In the genomic region with DNA sequence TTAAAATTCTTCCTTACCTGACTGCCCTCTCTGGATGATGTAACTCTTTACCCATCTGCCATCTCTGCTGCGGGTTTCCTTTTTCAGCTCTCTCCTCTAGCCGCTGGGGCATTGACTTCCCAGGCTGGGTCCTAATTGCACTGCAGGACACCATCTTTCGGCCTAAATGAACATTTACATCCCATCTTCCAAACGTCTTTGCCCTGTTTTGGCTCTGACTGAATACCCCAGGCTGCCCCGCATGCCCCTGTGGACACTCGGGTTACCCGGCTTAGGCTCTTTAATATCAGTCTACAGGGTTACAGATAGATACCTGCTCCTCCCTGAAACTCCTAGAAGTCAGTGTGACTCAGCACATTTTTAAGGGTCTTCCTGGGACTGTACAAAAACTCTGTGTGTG, we compare ENCODE assay signal across 19 mouse cellular contexts.
DNase-seq lines count a peak whose midpoint lies in the region; ATAC-seq lines count a peak whose summit lies in the region.
"Had no signal": no experiment of that assay in that cellular context is flagged by ENCODE, and none has a peak within 500 bp of the region (broad histone marks: within the 10 kb centered on the region; RNA-seq: fewer than 3 reads in every experiment).

No protein-coding gene starts in this region.

- ATAC-seq in heart, embryonic 13.5 days (ENCODE audit: extremely low read depth, insufficient number of reproducible peaks, low FRiP score, low TSS enrichment): no peak
- ATAC-seq in neural tube, embryonic 11.5 days (ENCODE audit: insufficient read depth, low FRiP score, low TSS enrichment): no peak
- no peak for ATAC-seq in neural tube, embryonic 15.5 days (ENCODE audit: low FRiP score)
- no peak for ATAC-seq in hindbrain, embryonic 13.5 days (ENCODE audit: low FRiP score)
- ATAC-seq: forebrain, embryonic 16.5 days; inflammation-experienced regulatory T-cells, adult 6 months; liver, postnatal 0 days had no signal

- peaks cover 44% of the 10 kb centered on the region for H3K4me1 ChIP-seq in heart, embryonic 13.5 days
- H3K4me1 ChIP-seq in neural tube, embryonic 11.5 days (ENCODE audit: control insufficient read depth, insufficient read depth, low read length): peaks cover 40% of the 10 kb centered on the region
- H3K4me1 ChIP-seq in neural tube, embryonic 15.5 days: peaks cover 43% of the 10 kb centered on the region
- peaks cover 53% of the 10 kb centered on the region for H3K4me1 ChIP-seq in hindbrain, embryonic 13.5 days (replicated peaks)

- H3K9ac ChIP-seq in heart, embryonic 13.5 days: no peak overlapping the region
- no peak overlapping the region for H3K9ac ChIP-seq in neural tube, embryonic 11.5 days (ENCODE audit: low read length)
- no peak overlapping the region for H3K9ac ChIP-seq in neural tube, embryonic 15.5 days (replicated peaks)
- H3K9ac ChIP-seq in hindbrain, embryonic 13.5 days: no peak overlapping the region
- H3K9ac ChIP-seq: embryonic facial prominence, embryonic 15.5 days; liver, postnatal 0 days had no signal

- H3K27me3 ChIP-seq in heart, embryonic 13.5 days (replicated peaks): peaks cover 32% of the 10 kb centered on the region
- no peaks in the 10 kb centered on the region for H3K27me3 ChIP-seq in neural tube, embryonic 11.5 days (ENCODE audit: control insufficient read depth, insufficient read depth, low read length)
- H3K27me3 ChIP-seq in neural tube, embryonic 15.5 days (replicated peaks): no peaks in the 10 kb centered on the region
- no peaks in the 10 kb centered on the region for H3K27me3 ChIP-seq in hindbrain, embryonic 13.5 days

- H3K36me3 ChIP-seq in heart, embryonic 13.5 days: no peaks in the 10 kb centered on the region
- no peaks in the 10 kb centered on the region for H3K36me3 ChIP-seq in neural tube, embryonic 11.5 days (ENCODE audit: control insufficient read depth, insufficient read depth, low read length)
- no peaks in the 10 kb centered on the region for H3K36me3 ChIP-seq in neural tube, embryonic 15.5 days
- H3K36me3 ChIP-seq in hindbrain, embryonic 13.5 days: no peaks in the 10 kb centered on the region
- H3K36me3 ChIP-seq: embryonic facial prominence, embryonic 15.5 days; G1E had no signal

- no peak overlapping the region; the same call in 1 of the 2 replicates for H3K4me2 ChIP-seq in heart, embryonic 13.5 days
- no peak overlapping the region for H3K4me2 ChIP-seq in neural tube, embryonic 11.5 days (ENCODE audit: low read depth)
- no peak overlapping the region for H3K4me2 ChIP-seq in neural tube, embryonic 15.5 days
- H3K4me2 ChIP-seq in hindbrain, embryonic 13.5 days: no peak overlapping the region

- H3K9me3 ChIP-seq in heart, embryonic 13.5 days: no peaks in the 10 kb centered on the region
- H3K9me3 ChIP-seq in neural tube, embryonic 11.5 days (ENCODE audit: control insufficient read depth, low read length): no peaks in the 10 kb centered on the region
- H3K9me3 ChIP-seq in neural tube, embryonic 15.5 days (replicated peaks): no peaks in the 10 kb centered on the region
- H3K9me3 ChIP-seq in hindbrain, embryonic 13.5 days: no peaks in the 10 kb centered on the region
- H3K9me3 ChIP-seq: embryonic facial prominence, embryonic 15.5 days; G1E had no signal

- no peak for DNase-seq in heart, adult 18-20 months
- DNase-seq in neural tube, embryonic 11.5 days (ENCODE audit: low spot score): no peak
- DNase-seq in layer of hippocampus, adult 8-10 months (ENCODE audit: low spot score in 2 of 2): no peak
- DNase-seq in urinary bladder, postnatal 10 days (ENCODE audit: low spot score): no peak
- DNase-seq: B cell, adult 2 months; cerebellum, adult 9-11 months; layer of hippocampus, postnatal 36 days; liver; liver, postnatal 0 days; right cerebral cortex, postnatal 25 days; thymus, postnatal 36 days had no signal

- 60% methylated on average over 7 of the region's 7 CpGs for WGBS in heart, embryonic 13.5 days
- 47% methylated on average over 7 of the region's 7 CpGs for WGBS in neural tube, embryonic 11.5 days
- WGBS in neural tube, embryonic 15.5 days: 48% methylated on average over 7 of the region's 7 CpGs
- WGBS in hindbrain, embryonic 13.5 days: 38% methylated on average over 7 of the region's 7 CpGs

- no peak overlapping the region for H3K4me3 ChIP-seq in heart, embryonic 13.5 days
- no peak overlapping the region for H3K4me3 ChIP-seq in neural tube, embryonic 11.5 days (ENCODE audit: low read depth, low read length)
- no peak overlapping the region for H3K4me3 ChIP-seq in neural tube, embryonic 15.5 days (replicated peaks)
- H3K4me3 ChIP-seq in hindbrain, embryonic 13.5 days: no peak overlapping the region
- H3K4me3 ChIP-seq: embryonic facial prominence, embryonic 15.5 days; heart, adult 2 months had no signal

- H3K27ac ChIP-seq in heart, embryonic 13.5 days (replicated peaks): 0 out of 2 replicates have a peak overlapping the region, but pooled peaks have one; percentile 78
- H3K27ac ChIP-seq in neural tube, embryonic 11.5 days (ENCODE audit: low read depth, low read length): peak overlapping the region; percentile 93
- H3K27ac ChIP-seq in neural tube, embryonic 15.5 days (replicated peaks): no peak overlapping the region
- H3K27ac ChIP-seq in hindbrain, embryonic 13.5 days: peak overlapping the region; percentile 86; the same call in 1 of the 2 replicates
